Mouse (Mus musculus) stomach, postnatal 0 days (tissue): ENCODE results near the gene N4bp3.

Experiments used
- CTCF ChIP-seq: IDR thresholded peaks from 2 replicates; pipeline ENCODE4 v1.5.1; 2016; ENCODE audit warnings: antibody characterized with exemption, low read depth, mild to moderate bottlenecking, moderate library complexity
- EP300 ChIP-seq: optimal IDR thresholded peaks from 2 replicates; pipeline ENCODE3; 2016; ENCODE audit warnings: antibody characterized with exemption

- TF ChIP-seq CTCF (no peak), EP300 (no peak)
Observed at GRCm38 (mm10) chr11:51644217-51644616, 6.4 kb downstream of the N4bp3 start.
